Mouse (Mus musculus) heart, embryonic 14.5 days (tissue): ENCODE data around the gene Cxcl5. TPM values are rescaled to one million over a fixed set of nuclear protein-coding genes. Genes with fewer than 3 reads are reported as not detected.

Experiments used
- ATAC-seq: fragments of 200-750 bp; cut with Nextera tagmentation; 2 replicates; pipeline ENCODE4 v1.8.0; 2017; ENCODE audit warnings: low read depth, moderate TSS enrichment; ENCODE audit not compliant: insufficient number of reproducible peaks, insufficient read depth, low FRiP score
- H3K27ac ChIP-seq, 2 experiments: fragments of 200-500 bp in 1 of 2; fragments of 300-500 bp in 1 of 2; sonication (generic) in 1 of 2; replicated peaks in 1 of 2; 2 replicates each; pipeline ENCODE4 v1.5.1; 2012 to 2014; ENCODE audit warnings: low read depth in 2 of 2, low read length in 2 of 2, control low read depth in 1 of 2, mild to moderate bottlenecking in 1 of 2, mixed read lengths in 1 of 2; ENCODE audit not compliant: control insufficient read depth in 1 of 2, insufficient read depth in 1 of 2
- H3K27me3 ChIP-seq: fragments of 300-500 bp; sonication (generic); 2 replicates; pipeline ENCODE4 v1.6.1; 2014; ENCODE audit warnings: mild to moderate bottlenecking, low read length, control low read depth; ENCODE audit not compliant: control insufficient read depth, insufficient read depth
- H3K36me3 ChIP-seq: fragments of 300-500 bp; sonication (generic); 2 replicates; pipeline ENCODE4 v1.6.1; 2014; ENCODE audit warnings: mild to moderate bottlenecking, control low read depth, low read length, mixed read lengths; ENCODE audit not compliant: control insufficient read depth, insufficient read depth
- H3K4me1 ChIP-seq, 2 experiments: fragments of 200-500 bp in 1 of 2; fragments of 300-500 bp in 1 of 2; sonication (generic) in 1 of 2; 2 replicates each; pipeline ENCODE4 v1.6.1; 2012 to 2014; ENCODE audit warnings: low read length in 2 of 2, control low read depth in 1 of 2, mixed read lengths in 1 of 2; ENCODE audit not compliant: control insufficient read depth in 2 of 2, insufficient read depth in 2 of 2
- H3K4me2 ChIP-seq: fragments of 300-500 bp; sonication (generic); 2 replicates; pipeline ENCODE4 v1.6.1; 2014; ENCODE audit warnings: mild to moderate bottlenecking, low read length
- H3K4me3 ChIP-seq, 2 experiments: fragments of 200-500 bp in 1 of 2; fragments of 300-500 bp in 1 of 2; sonication (generic) in 1 of 2; 2 replicates each; pipeline ENCODE4 v1.5.1; 2012 to 2014; ENCODE audit warnings: low read length in 2 of 2, mild to moderate bottlenecking in 2 of 2, control low read depth in 1 of 2, low read depth in 1 of 2, moderate library complexity in 1 of 2; ENCODE audit not compliant: control insufficient read depth in 1 of 2, insufficient read depth in 1 of 2
- H3K9ac ChIP-seq: fragments of 300-500 bp; sonication (generic); 2 replicates; pipeline ENCODE4 v1.6.1; 2014; ENCODE audit warnings: mild to moderate bottlenecking, low read length
- H3K9me3 ChIP-seq: fragments of 300-500 bp; sonication (generic); 2 replicates; pipeline ENCODE4 v1.6.1; 2016; ENCODE audit warnings: low read length, control low read depth; ENCODE audit not compliant: control insufficient read depth
- WGBS: fragments of 180-500 bp; shearing (Covaris S2); extraction: QIAGEN DNeasy Blood & Tissue Kit; methylation state at CpG from one replicate; pipeline ENCODE4 v1.1.7; 2014; 5-methylcytosine and 5-hydroxymethylcytosine counted together
- polyA plus RNA-seq: library from polyadenylated mRNA; unstranded; fragments of >200 nt; fragmentation: Nextera tagmentation; extraction: Ambion mirVana; gene quantifications from 2 replicates; pipeline ENCODE4 v1.2.1, GENCODE M21; 2014

Cxcl5 gene
- polyA plus RNA-seq, 1 experiment from 2014 or later: not detected

GRCm38 (mm10) chr5:90768218-90768617, 9.1 kb downstream of the Cxcl5 start, which contains the start of gene Ppbp:
TSS of gene Ppbp (plus strand) at chr5:90768518.
- H3K27me3 ChIP-seq: no peaks in the 10 kb centered on the region
- peaks cover 4 to 6% of the 10 kb centered on the region in 2 experiments; a peak in 3 of 4 replicates for H3K4me1 ChIP-seq
- H3K4me3 ChIP-seq: no peak within 1 kb of the TSS
- 54% methylated on average over 3 of the region's 3 CpGs for WGBS
- H3K27ac ChIP-seq: no peak within 1 kb of the TSS
- H3K9ac ChIP-seq: no peak within 1 kb of the TSS
- ATAC-seq: no peak
- H3K4me2 ChIP-seq: no peak within 1 kb of the TSS
- H3K9me3 ChIP-seq: no peaks in the 10 kb centered on the region
- H3K36me3 ChIP-seq: no peaks in the 10 kb centered on the region

GRCm38 (mm10) chr5:90771369-90771768, 12.2 kb downstream of the Cxcl5 start:
- no peak overlapping the region for H3K27ac ChIP-seq
- no peak overlapping the region for H3K4me2 ChIP-seq
- 65% methylated on average over 3 of the region's 3 CpGs for WGBS
- no peak for ATAC-seq
- H3K27me3 ChIP-seq: no peaks in the 10 kb centered on the region
- no peak overlapping the region for H3K9ac ChIP-seq
- H3K36me3 ChIP-seq: no peaks in the 10 kb centered on the region
- no peak overlapping the region for H3K4me3 ChIP-seq
- no peaks in the 10 kb centered on the region for H3K9me3 ChIP-seq
- peaks cover 4 to 6% of the 10 kb centered on the region in 2 experiments; a peak in 3 of 4 replicates for H3K4me1 ChIP-seq

GRCm38 (mm10) chr5:90771880-90772653, 12.9 kb downstream of the Cxcl5 start, which contains the start of gene Pf4:
TSS of gene Pf4 (plus strand) at chr5:90772435.
- Histone ChIP-seq H3K4me1 (peaks cover 4 to 6% of the 10 kb centered on the region in 2 experiments; a peak in 3 of 4 replicates), H3K27ac (peak within 1 kb of the TSS; percentile 22 to 45; a peak in 1 of 4 replicates)
- no peak; the same call in 1 of the 2 replicates for ATAC-seq

GRCm38 (mm10) chr5:90775562-90775961, 16.4 kb downstream of the Cxcl5 start:
- ATAC-seq: no peak
- WGBS: 68% methylated on average over 5 of the region's 5 CpGs
- no peaks in the 10 kb centered on the region for H3K27me3 ChIP-seq
- peaks cover 4 to 6% of the 10 kb centered on the region in 2 experiments; a peak in 3 of 4 replicates for H3K4me1 ChIP-seq
- no peak overlapping the region for H3K4me2 ChIP-seq
- no peaks in the 10 kb centered on the region for H3K36me3 ChIP-seq
- H3K9ac ChIP-seq: no peak overlapping the region
- H3K4me3 ChIP-seq: no peak overlapping the region
- H3K27ac ChIP-seq: no peak overlapping the region
- no peaks in the 10 kb centered on the region for H3K9me3 ChIP-seq

More at GRCm38 (mm10) chr5:90771880-90772653, 12.9 kb downstream of the Cxcl5 start, which contains the start of gene Pf4:
- H3K4me2 ChIP-seq: peak within 1 kb of the TSS; percentile 38
- H3K4me3 ChIP-seq: no peak within 1 kb of the TSS
- H3K27me3 ChIP-seq: no peaks in the 10 kb centered on the region
- no peaks in the 10 kb centered on the region for H3K36me3 ChIP-seq
- no peak within 1 kb of the TSS for H3K9ac ChIP-seq
- WGBS: 54% methylated on average over 16 of the region's 16 CpGs
- H3K9me3 ChIP-seq: no peaks in the 10 kb centered on the region

- no peaks in the 10 kb centered on the region for H3K9me3 ChIP-seq
- no peak overlapping the region for H3K9ac ChIP-seq
- H3K4me3 ChIP-seq: no peak overlapping the region
- no peak for ATAC-seq
- H3K4me1 ChIP-seq: peaks cover under 1 to 2% of the 10 kb centered on the region in 2 experiments; a peak in 1 of 4 replicates
- no peak overlapping the region for H3K4me2 ChIP-seq
- no peak overlapping the region for H3K27ac ChIP-seq
- no peaks in the 10 kb centered on the region for H3K27me3 ChIP-seq
- H3K36me3 ChIP-seq: no peaks in the 10 kb centered on the region
- WGBS: 83% methylated on average over 10 of the region's 10 CpGs
Observed at GRCm38 (mm10) chr5:90777621-90778020, 18.5 kb downstream of the Cxcl5 start.

- H3K27ac ChIP-seq: no peak overlapping the region
- ATAC-seq: no peak
- 80% methylated on average over 6 of the region's 6 CpGs for WGBS
- no peaks in the 10 kb centered on the region for H3K4me1 ChIP-seq
- no peaks in the 10 kb centered on the region for H3K36me3 ChIP-seq
- H3K9ac ChIP-seq: no peak overlapping the region
- H3K4me2 ChIP-seq: no peak overlapping the region
- H3K9me3 ChIP-seq: no peaks in the 10 kb centered on the region
- H3K27me3 ChIP-seq: no peaks in the 10 kb centered on the region
- no peak overlapping the region for H3K4me3 ChIP-seq
Observed at GRCm38 (mm10) chr5:90778856-90779255, 19.7 kb downstream of the Cxcl5 start.

- H3K9me3 ChIP-seq: no peaks in the 10 kb centered on the region
- no peaks in the 10 kb centered on the region for H3K27me3 ChIP-seq
- H3K36me3 ChIP-seq: no peaks in the 10 kb centered on the region
- H3K4me1 ChIP-seq: no peaks in the 10 kb centered on the region
- no peak overlapping the region for H3K27ac ChIP-seq
- H3K9ac ChIP-seq: no peak overlapping the region
- 89% methylated on average over 3 of the region's 3 CpGs for WGBS
- no peak overlapping the region for H3K4me2 ChIP-seq
- no peak for ATAC-seq
- no peak overlapping the region for H3K4me3 ChIP-seq
Observed at GRCm38 (mm10) chr5:90783697-90784096, 24.5 kb downstream of the Cxcl5 start.
